Comparison of ENCODE assay signal across 8 mouse cellular contexts in the genomic region with DNA sequence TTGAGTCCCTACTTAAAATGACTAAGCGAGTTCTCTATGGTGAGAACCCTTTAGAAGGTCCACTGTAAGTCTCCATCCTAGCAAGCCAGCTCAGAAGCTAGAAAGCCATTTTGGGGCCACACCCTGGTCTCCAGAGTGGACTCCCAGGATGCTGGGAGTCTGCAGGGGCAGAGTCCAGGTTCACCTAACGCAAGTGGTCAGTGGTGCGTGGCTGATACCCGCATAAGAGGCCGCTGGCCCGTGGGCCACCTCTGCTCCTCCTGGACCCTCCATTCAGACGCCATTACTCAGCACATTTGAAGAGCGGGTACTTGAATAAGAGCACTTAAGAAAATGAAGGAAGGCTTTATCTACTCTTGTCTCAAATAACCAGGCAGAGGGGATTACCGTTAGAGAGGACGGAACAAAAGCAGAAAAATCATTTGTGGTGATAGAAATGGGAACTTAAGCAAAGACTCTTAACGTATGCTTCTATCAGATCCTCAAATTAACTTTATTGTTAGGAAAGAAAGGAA.
A peak's percentile ranks its signal among the peaks of the same experiment; 100 is the strongest.
DNase-seq lines count a peak whose midpoint lies in the region; ATAC-seq and TF ChIP-seq lines count a peak whose summit lies in the region.
"Had no signal": no experiment of that assay in that cellular context is flagged by ENCODE, and none has a peak within 500 bp of the region (broad histone marks: within the 10 kb centered on the region; RNA-seq: fewer than 3 reads in every experiment).

No protein-coding gene starts in this region.

- peak overlapping the region in 1 of 2 experiments; percentile 32; a peak in 1 of 4 replicates for H3K4me3 ChIP-seq in ES-E14 (ENCODE audit: insufficient read depth in 1 of 2, low read depth in 1 of 2, low read length in 2 of 2, poor library complexity in 1 of 2, severe bottlenecking in 1 of 2)
- peak overlapping the region; percentile 18; the same call in 1 of the 2 replicates for H3K4me3 ChIP-seq in hindbrain, embryonic 15.5 days

- in situ Hi-C loops in ES-E14 (cut with MboI; ENCODE audit: low sequenced_read_pairs in 2 of 2, unreplicated experiment in 2 of 2) = loop anchor here in 1 of 2 experiments (10.0 to 25.0 kb wide), 2 partner anchors 496 to 1103 kb away; no protein-coding TSS in a partner anchor

- H3K4me2 ChIP-seq in hindbrain, embryonic 15.5 days = peak overlapping the region; percentile 51

- ATAC-seq in hindbrain, embryonic 15.5 days (ENCODE audit: low FRiP score, low read depth) = no peak; the same call in 1 of the 2 replicates

- no peak for TF ChIP-seq POLR2A in brain, embryonic 14.5 days (IDR thresholded peaks at IDR 0.05; ENCODE audit: borderline replicate concordance, extremely low read depth, insufficient read depth, insufficient read length, poor library complexity, severe bottlenecking)

- H3K9me3 ChIP-seq in ES-E14 (ENCODE audit: control insufficient read depth, insufficient read depth, low read depth, low read length) = no peaks in the 10 kb centered on the region
- H3K9me3 ChIP-seq in hindbrain, embryonic 15.5 days = no peaks in the 10 kb centered on the region

- no peak for TF ChIP-seq CTCF in brain, embryonic 14.5 days (IDR thresholded peaks at IDR 0.05; ENCODE audit: borderline replicate concordance, extremely low read depth, insufficient read depth, insufficient read length)

- no peak overlapping the region for H3K9ac ChIP-seq in ES-E14 (ENCODE audit: insufficient read depth, low read depth, low read length, poor library complexity, severe bottlenecking)
- no peak overlapping the region for H3K9ac ChIP-seq in hindbrain, embryonic 15.5 days

- peaks cover 8% of the 10 kb centered on the region; the same call in 1 of the 2 replicates for H3K27me3 ChIP-seq in hindbrain, embryonic 15.5 days

- no peak overlapping the region for H3K27ac ChIP-seq in ES-E14 (ENCODE audit: insufficient read depth, low read depth, low read length, poor library complexity, severe bottlenecking)
- peak overlapping the region; percentile 73 for H3K27ac ChIP-seq in hindbrain, embryonic 15.5 days (replicated peaks)

- H3K4me1 ChIP-seq in ES-E14 (ENCODE audit: control insufficient read depth in 2 of 2, insufficient read depth in 2 of 2, low read length in 2 of 2, poor library complexity in 1 of 2) = peaks cover 0 to 4% of the 10 kb centered on the region in 2 experiments; a peak in 1 of 4 replicates
- H3K4me1 ChIP-seq in hindbrain, embryonic 15.5 days (replicated peaks) = peaks cover 17% of the 10 kb centered on the region

- 19% methylated on average over 11 of the region's 11 CpGs for WGBS in hindbrain, embryonic 15.5 days

- no peak for DNase-seq in ES-E14 (ENCODE audit: low read depth, low spot score)
- DNase-seq in brain, embryonic 14.5 days (ENCODE audit: low read depth) = peak; percentile 51
- peak; percentile 8 for DNase-seq in mesoderm, embryonic 11.5 days (ENCODE audit: low read depth, low spot score)
- no peak for DNase-seq in ovary, postnatal 10 days (ENCODE audit: low spot score)
- no peak for DNase-seq in gastrocnemius, adult 8-10 months (ENCODE audit: low spot score in 2 of 2)
- DNase-seq in urinary bladder, adult 18-20 months (ENCODE audit: low spot score in 2 of 2) = no peak
- DNase-seq: thymus, postnatal 36 days had no signal

- H3K36me3 ChIP-seq in ES-E14 (ENCODE audit: control insufficient read depth, insufficient read depth, low read length, poor library complexity, severe bottlenecking) = no peaks in the 10 kb centered on the region
- no peaks in the 10 kb centered on the region for H3K36me3 ChIP-seq in hindbrain, embryonic 15.5 days

TF ChIP-seq in ES-E14, 5 proteins besides CTCF, POLR2A, EP300 and RAD21:
- TF ChIP-seq CHD2 (IDR thresholded peaks at IDR 0.05; ENCODE audit: low read depth, low read length) = no peak
- TF ChIP-seq MAFK (IDR thresholded peaks at IDR 0.05; ENCODE audit: insufficient read depth, low read depth, low read length) = peak; percentile 36; the same call in 1 of the 2 replicates
- no peak for TF ChIP-seq HCFC1 (IDR thresholded peaks at IDR 0.05; ENCODE audit: borderline replicate concordance, insufficient read depth, low read length)
- TF ChIP-seq ZNF384 (IDR thresholded peaks at IDR 0.05; ENCODE audit: low read depth, low read length) = no peak
- TF ChIP-seq ZC3H11A (IDR thresholded peaks at IDR 0.05; ENCODE audit: borderline replicate concordance, low read depth, low read length) = no peak
TF ChIP-seq in ES-E14: peak in this region for 1.

Comparison
In these comparisons a context has a peak if more than half of its experiments do, and no peak if none do; other contexts are left out.
1. DNase-seq: peak in brain, embryonic 14.5 days (single experiment) and mesoderm, embryonic 11.5 days (single experiment); none in ES-E14 (single experiment), ovary, postnatal 10 days (single experiment), gastrocnemius, adult 8-10 months (0 of 2) and urinary bladder, adult 18-20 months (0 of 2).